Mouse (Mus musculus): Measurements from ENCODE around the gene Ushbp1.

DNA sequence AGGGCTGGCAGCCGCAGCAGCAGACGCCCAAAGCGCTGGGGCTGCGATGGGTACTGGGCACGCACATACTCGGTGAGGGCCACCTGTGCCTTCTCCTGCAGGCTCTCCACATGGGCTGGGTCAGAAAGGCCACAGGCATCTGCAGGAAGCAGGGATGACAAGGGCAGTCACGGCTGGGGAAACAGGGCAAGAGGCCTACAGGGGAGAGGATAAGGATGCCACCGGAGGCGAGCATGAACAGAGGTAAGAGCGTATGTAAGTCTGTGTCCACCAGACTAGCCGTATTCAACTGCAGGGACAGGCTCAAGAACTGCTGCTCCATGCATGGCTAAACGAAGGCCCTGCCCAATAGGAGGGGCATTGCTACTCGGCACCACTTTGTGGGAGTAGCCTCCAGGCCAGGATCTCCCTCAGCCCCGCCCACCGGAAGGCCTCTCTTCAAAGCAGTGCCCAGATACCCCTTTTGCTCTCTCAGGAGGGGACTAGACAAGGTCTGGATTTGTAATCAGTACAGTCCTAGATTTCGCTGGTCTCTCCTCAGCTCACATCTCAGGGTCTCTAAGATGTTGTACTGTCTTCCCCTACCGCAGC, 20.9 kb downstream of the Ushbp1 start:
- no peak for TF ChIP-seq CTCF (IDR thresholded peaks at IDR 0.05; ENCODE audit: low read depth)
- TF ChIP-seq EP300 (optimal IDR thresholded peaks at IDR 0.05) = no peak
